Mouse (Mus musculus) spleen, adult 2 months (tissue): Measurements from ENCODE around the gene Hist1h2bg.
"Not testable (repeated sequence)": the region's sequence is repeated elsewhere in the genome, so short reads cannot be mapped to it uniquely, and the experiment has no call there.

ENCODE experiments used
- CTCF ChIP-seq: fragments of 200-500 bp; IDR thresholded peaks from 2 replicates; pipeline ENCODE4 v1.5.1; 2011; ENCODE audit warnings: mild to moderate bottlenecking, inconsistent platforms; ENCODE audit not compliant: insufficient read depth, insufficient read length, insufficient replicate concordance; ENCODE audit errors: extremely low read depth
- POLR2A ChIP-seq: fragments of 200-500 bp; IDR thresholded peaks from 2 replicates; pipeline ENCODE4 v1.6.1; 2011; ENCODE audit warnings: low read depth, low read length, inconsistent platforms

- not testable (repeated sequence) for TF ChIP-seq POLR2A, CTCF
These were observed 10.5 kb upstream of the Hist1h2bg start for GRCm38 (mm10) chr13:23560699-23561098.
